Mouse (Mus musculus): ENCODE measurements around the gene Zfyve27.

DNA sequence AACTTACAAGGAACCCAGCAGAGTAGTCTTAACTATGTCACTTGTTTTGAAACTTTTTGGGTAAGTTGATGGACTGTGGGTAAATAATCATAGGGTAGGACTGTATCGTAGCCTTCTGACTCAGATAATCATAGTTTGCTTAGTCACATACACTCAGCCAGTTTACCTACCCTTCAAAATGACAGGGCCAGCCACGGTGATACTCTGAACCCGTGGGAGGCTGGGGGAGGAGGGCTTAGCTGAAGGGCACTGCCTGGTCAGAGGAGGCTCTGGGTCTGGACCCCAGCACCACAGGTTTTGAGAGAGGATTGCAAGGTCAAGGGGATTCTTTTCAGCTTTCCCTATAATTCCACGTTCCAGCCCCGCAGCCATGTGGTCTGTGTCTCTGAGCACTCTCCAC is 45.2 kb upstream of the Zfyve27 start:
- TF ChIP-seq CTCF (IDR thresholded peaks at IDR 0.05; ENCODE audit: control insufficient read depth, insufficient read depth, low read length) (no peak), POLR2A (IDR thresholded peaks at IDR 0.05; ENCODE audit: borderline replicate concordance, control insufficient read depth, low read depth, low read length) (no peak)
